Mouse (Mus musculus): ENCODE measurements around the gene Fbxo30. TPM values are rescaled to one million over a fixed set of nuclear protein-coding genes. Genes with fewer than 3 reads are reported as not detected.
"Not testable (repeated sequence)": the region's sequence is repeated elsewhere in the genome, so short reads cannot be mapped to it uniquely, and the experiment has no call there.

Gene Fbxo30
- polyA plus RNA-seq (2015; fragmentation: Nextera tagmentation; extraction: Ambion mirVana) = 30.0 and 32.7 TPM in 2 replicates

GRCm38 (mm10) chr10:11280578-11281463 is at the start of gene Fbxo30:
Fbxo30 (plus strand) TSS chr10:11281330.
- no peaks in the 10 kb centered on the region for H3K36me3 ChIP-seq
- H3K9ac ChIP-seq = peak within 1 kb of the TSS; percentile 86
- peak; percentile 94 for ATAC-seq (ENCODE audit: insufficient read depth, low FRiP score, low read depth)
- peak within 1 kb of the TSS; percentile 93 for H3K4me2 ChIP-seq
- 0% methylated on average over 91 of the region's 93 CpGs for WGBS
- H3K27me3 ChIP-seq (replicated peaks) = no peaks in the 10 kb centered on the region
- no peaks in the 10 kb centered on the region for H3K4me1 ChIP-seq
- H3K9me3 ChIP-seq = no peaks in the 10 kb centered on the region
- H3K4me3 ChIP-seq (replicated peaks) = peak within 1 kb of the TSS; percentile 95
- H3K27ac ChIP-seq = peak within 1 kb of the TSS; percentile 99

GRCm38 (mm10) chr10:11233208-11233607 is 47.9 kb upstream of the Fbxo30 start:
- WGBS = 59% methylated on average over 3 of the region's 3 CpGs
- H3K4me1 ChIP-seq = no peaks in the 10 kb centered on the region
- ATAC-seq (ENCODE audit: insufficient read depth, low FRiP score, low read depth) = no peak
- H3K9me3 ChIP-seq = no peaks in the 10 kb centered on the region
- H3K4me3 ChIP-seq (replicated peaks) = no peak overlapping the region
- no peak overlapping the region for H3K9ac ChIP-seq
- H3K36me3 ChIP-seq = no peaks in the 10 kb centered on the region
- H3K27me3 ChIP-seq (replicated peaks) = no peaks in the 10 kb centered on the region
- H3K27ac ChIP-seq = no peak overlapping the region
- H3K4me2 ChIP-seq = no peak overlapping the region

- H3K27me3 ChIP-seq (replicated peaks); H3K9ac ChIP-seq; ATAC-seq (ENCODE audit: insufficient read depth, low FRiP score, low read depth); H3K4me1 ChIP-seq; H3K9me3 ChIP-seq; H3K4me3 ChIP-seq (replicated peaks); H3K36me3 ChIP-seq; H3K27ac ChIP-seq; H3K4me2 ChIP-seq: not testable (repeated sequence)
- WGBS = 34% methylated on average over 3 of the region's 3 CpGs
Measured at GRCm38 (mm10) chr10:11242988-11243387, 38.1 kb upstream of the Fbxo30 start.

- no peaks in the 10 kb centered on the region for H3K36me3 ChIP-seq
- no peaks in the 10 kb centered on the region for H3K27me3 ChIP-seq (replicated peaks)
- 80% methylated on average over 3 of the region's 3 CpGs for WGBS
- H3K4me2 ChIP-seq = no peak overlapping the region
- no peak overlapping the region for H3K9ac ChIP-seq
- no peak overlapping the region for H3K27ac ChIP-seq
- H3K4me3 ChIP-seq (replicated peaks) = no peak overlapping the region
- no peaks in the 10 kb centered on the region for H3K4me1 ChIP-seq
- no peaks in the 10 kb centered on the region for H3K9me3 ChIP-seq
- ATAC-seq (ENCODE audit: insufficient read depth, low FRiP score, low read depth) = no peak
Measured at GRCm38 (mm10) chr10:11248210-11248609, 32.9 kb upstream of the Fbxo30 start.

GRCm38 (mm10) chr10:11250247-11250997 is 30.7 kb upstream of the Fbxo30 start:
- no peak for ATAC-seq (ENCODE audit: insufficient read depth, low FRiP score, low read depth)
- no peak overlapping the region for H3K27ac ChIP-seq
- 22% methylated on average over 2 of the region's 2 CpGs for WGBS
- no peaks in the 10 kb centered on the region for H3K36me3 ChIP-seq
- H3K4me2 ChIP-seq = no peak overlapping the region
- no peaks in the 10 kb centered on the region for H3K9me3 ChIP-seq
- H3K4me1 ChIP-seq = no peaks in the 10 kb centered on the region
- no peaks in the 10 kb centered on the region for H3K27me3 ChIP-seq (replicated peaks)
- no peak overlapping the region for H3K9ac ChIP-seq
- H3K4me3 ChIP-seq (replicated peaks) = no peak overlapping the region

GRCm38 (mm10) chr10:11253581-11253980 is 27.5 kb upstream of the Fbxo30 start:
- not testable (repeated sequence) for H3K4me3 ChIP-seq (replicated peaks); H3K4me2 ChIP-seq; H3K27me3 ChIP-seq (replicated peaks); H3K9ac ChIP-seq; H3K27ac ChIP-seq; ATAC-seq (ENCODE audit: insufficient read depth, low FRiP score, low read depth); H3K36me3 ChIP-seq; H3K9me3 ChIP-seq; H3K4me1 ChIP-seq
- WGBS = 80% methylated on average over 4 of the region's 4 CpGs

GRCm38 (mm10) chr10:11260119-11260518 is 21.0 kb upstream of the Fbxo30 start:
- Histone ChIP-seq H3K4me1 (no peaks in the 10 kb centered on the region), H3K4me3 (replicated peaks) (no peak overlapping the region), H3K27ac (no peak overlapping the region), H3K27me3 (replicated peaks) (no peaks in the 10 kb centered on the region), H3K36me3 (no peaks in the 10 kb centered on the region), H3K4me2 (no peak overlapping the region), H3K9me3 (no peaks in the 10 kb centered on the region), H3K9ac (no peak overlapping the region)
- no peak for ATAC-seq (ENCODE audit: insufficient read depth, low FRiP score, low read depth)

GRCm38 (mm10) chr10:11262292-11262691 is 18.8 kb upstream of the Fbxo30 start:
- H3K36me3 ChIP-seq; ATAC-seq (ENCODE audit: insufficient read depth, low FRiP score, low read depth); H3K27me3 ChIP-seq (replicated peaks); H3K9ac ChIP-seq; H3K4me3 ChIP-seq (replicated peaks); H3K4me1 ChIP-seq; H3K9me3 ChIP-seq; H3K27ac ChIP-seq; H3K4me2 ChIP-seq: not testable (repeated sequence)
- 77% methylated on average over 2 of the region's 2 CpGs for WGBS

- not testable (repeated sequence) for H3K4me1 ChIP-seq; H3K27me3 ChIP-seq (replicated peaks); H3K9me3 ChIP-seq; H3K36me3 ChIP-seq; H3K9ac ChIP-seq; H3K4me3 ChIP-seq (replicated peaks); H3K4me2 ChIP-seq; H3K27ac ChIP-seq; ATAC-seq (ENCODE audit: insufficient read depth, low FRiP score, low read depth)
- 53% methylated on average over 2 of the region's 2 CpGs for WGBS
Measured at GRCm38 (mm10) chr10:11263795-11264194, 17.3 kb upstream of the Fbxo30 start.

GRCm38 (mm10) chr10:11269165-11269564 is 12.0 kb upstream of the Fbxo30 start:
- no peak overlapping the region for H3K9ac ChIP-seq
- H3K36me3 ChIP-seq = no peaks in the 10 kb centered on the region
- no peaks in the 10 kb centered on the region for H3K4me1 ChIP-seq
- H3K27ac ChIP-seq = no peak overlapping the region
- no peaks in the 10 kb centered on the region for H3K9me3 ChIP-seq
- ATAC-seq (ENCODE audit: insufficient read depth, low FRiP score, low read depth) = no peak
- H3K27me3 ChIP-seq (replicated peaks) = no peaks in the 10 kb centered on the region
- no peak overlapping the region for H3K4me3 ChIP-seq (replicated peaks)
- H3K4me2 ChIP-seq = no peak overlapping the region

- H3K9ac ChIP-seq = no peak overlapping the region
- no peak for ATAC-seq (ENCODE audit: insufficient read depth, low FRiP score, low read depth)
- no peaks in the 10 kb centered on the region for H3K36me3 ChIP-seq
- no peak overlapping the region for H3K4me2 ChIP-seq
- 79% methylated on average over 1 of the region's 1 CpGs for WGBS
- no peaks in the 10 kb centered on the region for H3K27me3 ChIP-seq (replicated peaks)
- no peak overlapping the region for H3K4me3 ChIP-seq (replicated peaks)
- H3K27ac ChIP-seq = no peak overlapping the region
- no peaks in the 10 kb centered on the region for H3K4me1 ChIP-seq
- H3K9me3 ChIP-seq = no peaks in the 10 kb centered on the region
Measured at GRCm38 (mm10) chr10:11274431-11274830, 6.7 kb upstream of the Fbxo30 start.

GRCm38 (mm10) chr10:11280235-11280577 is 924 bp upstream of the Fbxo30 start:
- no peaks in the 10 kb centered on the region for H3K9me3 ChIP-seq

More at GRCm38 (mm10) chr10:11280235-11280577, 924 bp upstream of the Fbxo30 start:
- H3K36me3 ChIP-seq = no peaks in the 10 kb centered on the region
- H3K9ac ChIP-seq = peak overlapping the region; percentile 67
- H3K4me3 ChIP-seq (replicated peaks) = peak overlapping the region; percentile 95
- peak overlapping the region; percentile 99 for H3K27ac ChIP-seq
- WGBS = 2% methylated on average over 6 of the region's 6 CpGs
- peak overlapping the region; percentile 93 for H3K4me2 ChIP-seq
- no peaks in the 10 kb centered on the region for H3K4me1 ChIP-seq
- no peaks in the 10 kb centered on the region for H3K27me3 ChIP-seq (replicated peaks)
- ATAC-seq (ENCODE audit: insufficient read depth, low FRiP score, low read depth) = no peak
